Mouse (Mus musculus): ENCODE data around the gene Rdh19.
"Not testable (repeated sequence)": the region's sequence is repeated elsewhere in the genome, so short reads cannot be mapped to it uniquely, and the experiment has no call there.

Gene Rdh19

DNA sequence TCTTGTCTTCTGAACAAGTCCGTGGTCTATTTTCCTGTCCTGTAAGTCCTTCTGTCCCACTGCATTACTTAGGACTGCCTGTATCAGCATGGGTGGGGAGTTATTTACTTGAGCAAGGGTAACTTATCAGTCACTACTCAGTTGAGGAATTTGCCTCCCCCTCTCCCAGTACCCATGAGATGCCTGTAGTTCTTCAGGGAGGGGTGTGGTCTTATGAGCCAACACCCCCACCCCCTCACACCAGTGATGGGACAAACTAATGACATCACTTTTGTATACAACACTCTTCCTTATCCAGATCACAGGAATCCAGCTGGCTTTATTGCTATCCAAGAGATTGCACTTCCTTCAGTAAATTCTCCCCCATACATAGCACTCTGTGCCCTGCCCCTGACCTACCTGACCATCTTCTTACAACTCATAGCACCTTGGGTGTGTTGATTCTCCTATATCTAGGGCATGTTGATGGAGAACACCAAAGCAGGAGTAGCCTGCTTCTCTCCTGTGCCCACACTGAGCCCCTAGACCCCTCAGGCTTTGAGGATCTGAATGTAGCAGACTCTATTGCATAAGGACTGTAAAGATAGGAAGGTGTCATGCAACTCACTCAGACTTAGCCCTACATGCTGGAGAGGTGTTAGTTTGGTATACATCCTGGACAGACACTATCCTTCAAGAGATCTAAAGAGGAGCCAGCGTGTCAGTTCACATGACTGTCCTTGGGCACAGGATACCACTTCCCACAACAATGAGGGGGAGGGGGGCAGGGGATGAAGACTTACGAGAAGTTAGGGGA, 28.7 kb downstream of the Rdh19 start:
- in situ Hi-C loops (cut with MboI; ENCODE audit: low sequenced_read_pairs): no loop called here

DNA sequence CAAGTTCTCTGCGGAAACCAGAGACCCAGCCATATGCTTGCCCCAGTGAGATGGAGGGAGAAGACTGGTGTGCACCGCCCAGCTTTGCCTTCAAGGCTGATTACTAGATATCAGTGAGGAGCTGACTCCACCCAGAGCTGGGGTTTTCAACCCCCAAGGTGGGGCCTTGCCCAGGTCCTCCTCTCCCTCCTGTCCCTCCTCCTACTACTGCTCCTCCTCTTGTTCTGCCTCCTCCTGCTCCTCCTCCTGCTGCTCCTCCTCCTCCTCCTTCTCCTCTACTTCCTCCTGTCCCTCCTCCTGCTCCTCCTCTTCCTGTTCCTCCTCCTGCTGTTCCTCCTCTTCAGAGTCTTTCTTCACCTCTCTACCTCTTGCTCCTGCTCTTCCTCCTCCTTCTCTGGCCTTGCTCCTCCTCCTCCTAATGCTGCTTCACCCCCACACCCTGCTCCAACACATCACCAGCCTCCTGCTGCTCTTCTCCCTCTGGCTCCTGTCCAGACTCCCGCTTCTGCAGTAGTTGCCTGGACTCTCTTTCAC, 29.5 kb downstream of the Rdh19 start:
- in situ Hi-C loops (cut with MboI; ENCODE audit: low sequenced_read_pairs): no loop called here

DNA sequence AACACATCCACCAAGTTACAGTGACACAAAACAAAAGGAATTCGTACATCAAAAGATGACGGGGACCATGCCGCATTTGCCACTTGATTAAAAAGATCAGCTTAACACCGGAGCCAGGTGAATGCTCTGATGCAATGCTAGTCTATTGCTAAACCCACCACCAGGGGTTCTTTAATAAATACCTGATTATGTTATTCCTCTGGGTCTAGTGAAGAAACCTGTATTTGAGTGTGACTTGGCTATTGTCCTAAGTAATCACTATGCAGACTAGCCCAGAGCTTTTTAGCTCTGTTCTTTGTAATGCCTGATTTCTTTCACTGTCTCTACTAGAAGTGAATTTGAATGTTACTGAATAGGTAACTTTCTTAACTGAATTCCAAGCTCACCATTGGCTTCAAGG, 31.3 kb downstream of the Rdh19 start:
- in situ Hi-C loops (cut with MboI; ENCODE audit: low sequenced_read_pairs): no loop called here

DNA sequence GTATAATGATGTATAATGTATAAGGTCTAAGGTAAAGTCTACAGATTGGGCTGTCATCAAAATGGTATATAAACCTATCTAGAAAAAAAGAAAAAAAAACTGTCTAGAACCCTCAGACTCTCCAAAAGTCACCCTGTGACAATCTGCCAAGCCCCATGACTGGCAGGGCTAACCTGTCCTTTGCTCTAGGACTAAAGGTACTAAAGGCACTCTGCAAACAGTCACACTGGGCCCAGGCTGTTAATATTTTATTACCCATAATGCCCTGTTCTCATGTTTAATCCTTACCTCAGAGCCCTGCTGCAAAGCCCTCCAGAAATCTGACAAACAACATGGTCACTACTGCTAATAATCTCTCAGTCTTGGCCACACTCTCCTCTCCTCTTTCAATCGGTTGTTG, 36.8 kb downstream of the Rdh19 start:
- in situ Hi-C loops (cut with MboI; ENCODE audit: low sequenced_read_pairs): no loop called here

- in situ Hi-C loops (cut with MboI; ENCODE audit: low sequenced_read_pairs): no loop called here
Observed at GRCm38 (mm10) chr10:127886971-127887370, 37.2 kb downstream of the Rdh19 start.

GRCm38 (mm10) chr10:127888605-127889004, 38.9 kb downstream of the Rdh19 start, which contains the start of gene Rdh7:
Gene Rdh7, minus strand, starts transcription at chr10:127888817.
- in situ Hi-C loops (cut with MboI; ENCODE audit: low sequenced_read_pairs): no loop called here

- in situ Hi-C loops (cut with MboI; ENCODE audit: low sequenced_read_pairs): no loop called here
Observed at GRCm38 (mm10) chr10:127891481-127891880, 41.8 kb downstream of the Rdh19 start.

- in situ Hi-C loops (cut with MboI; ENCODE audit: low sequenced_read_pairs): not testable (repeated sequence)
Observed at GRCm38 (mm10) chr10:127893163-127894022, 43.7 kb downstream of the Rdh19 start.

DNA sequence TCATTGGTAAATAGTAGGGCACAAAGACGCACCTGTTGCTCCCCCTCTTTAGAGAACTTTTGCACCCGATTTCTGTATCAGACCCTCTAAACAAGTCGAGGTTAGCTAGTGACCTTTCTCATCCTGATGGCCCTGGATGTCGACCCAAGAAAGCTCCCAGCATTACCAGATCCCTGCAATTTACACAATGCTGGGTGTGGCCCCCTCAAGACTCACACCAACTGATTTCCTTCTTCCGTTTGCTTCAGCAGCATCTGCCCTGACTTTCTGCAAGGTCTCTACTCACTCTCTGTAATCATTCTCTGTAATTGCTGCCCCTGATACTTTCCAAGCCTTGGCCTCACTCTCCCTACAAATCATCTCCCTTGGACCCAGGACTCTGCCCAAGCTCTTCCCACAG, 47.0 kb downstream of the Rdh19 start:
- in situ Hi-C loops (cut with MboI; ENCODE audit: low sequenced_read_pairs): no loop called here

GRCm38 (mm10) chr10:127897506-127897905, 47.8 kb downstream of the Rdh19 start:
- in situ Hi-C loops (cut with MboI; ENCODE audit: low sequenced_read_pairs): no loop called here

DNA sequence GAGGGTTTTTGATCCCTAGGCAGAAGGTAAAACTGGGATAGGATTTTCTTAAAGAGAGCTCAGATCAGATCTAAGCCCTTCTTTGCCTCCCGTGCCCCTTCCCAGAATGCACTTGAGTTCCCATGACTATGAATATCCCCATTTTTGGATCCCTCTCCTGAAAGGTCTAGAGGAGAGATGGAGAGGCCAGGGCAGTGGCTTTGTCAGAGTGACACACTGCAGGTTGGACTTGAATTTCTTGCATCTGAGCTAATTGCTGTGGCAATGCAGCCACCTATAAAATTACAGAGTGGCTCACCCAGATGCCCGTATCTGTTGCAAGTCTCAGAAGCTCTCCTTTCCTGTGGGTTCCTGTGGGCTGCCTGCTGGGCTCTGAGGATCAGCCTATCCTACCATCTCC, 48.5 kb downstream of the Rdh19 start, which contains the start of gene Sdr9c7:
Sdr9c7 (plus strand) TSS at position 301 of the 400 bp plus-strand sequence.
- in situ Hi-C loops (cut with MboI; ENCODE audit: low sequenced_read_pairs): no loop called here

GRCm38 (mm10) chr10:127899783-127900182, 50.1 kb downstream of the Rdh19 start:
- in situ Hi-C loops (cut with MboI; ENCODE audit: low sequenced_read_pairs): no loop called here

GRCm38 (mm10) chr10:127901751-127902150, 52.0 kb downstream of the Rdh19 start:
- in situ Hi-C loops (cut with MboI; ENCODE audit: low sequenced_read_pairs): no loop called here

GRCm38 (mm10) chr10:127903116-127903515, 53.4 kb downstream of the Rdh19 start:
- in situ Hi-C loops (cut with MboI; ENCODE audit: low sequenced_read_pairs): no loop called here

DNA sequence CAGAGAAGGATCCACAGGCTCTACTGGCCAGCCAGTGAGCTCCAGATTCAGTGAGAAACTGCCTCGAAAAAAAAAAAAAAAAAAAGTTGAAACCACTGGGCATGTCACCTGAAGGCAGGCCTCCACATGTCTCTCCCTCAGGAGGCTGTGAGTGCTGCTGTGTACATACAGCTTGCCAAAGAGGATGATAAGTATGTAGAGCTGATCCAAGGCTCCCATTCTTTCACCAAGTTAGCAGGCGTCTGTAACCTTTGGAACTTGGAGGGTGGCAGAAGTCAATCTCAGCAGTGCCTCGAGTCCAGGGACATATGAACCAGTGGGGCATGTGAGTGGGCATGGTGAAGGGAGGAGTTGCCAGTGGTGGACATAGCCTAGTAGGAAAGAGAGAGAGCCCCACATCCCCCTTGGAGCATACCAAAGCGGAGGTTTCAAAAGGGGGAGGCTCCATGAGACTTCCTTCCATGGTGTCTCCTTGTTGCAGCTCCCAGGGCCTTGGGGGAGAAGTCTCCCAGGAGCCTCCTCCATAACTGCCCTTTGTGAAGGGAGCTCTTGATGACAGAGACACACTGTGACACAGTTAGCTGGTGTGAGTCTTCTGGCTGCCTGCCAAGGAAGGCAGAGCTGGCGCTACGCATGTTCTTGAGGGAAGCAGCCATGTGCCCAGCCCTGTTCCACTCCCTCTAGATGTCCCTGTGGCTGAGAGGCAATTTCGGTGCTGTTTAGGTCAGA, 55.2 kb downstream of the Rdh19 start:
- in situ Hi-C loops (cut with MboI; ENCODE audit: low sequenced_read_pairs): no loop called here

DNA sequence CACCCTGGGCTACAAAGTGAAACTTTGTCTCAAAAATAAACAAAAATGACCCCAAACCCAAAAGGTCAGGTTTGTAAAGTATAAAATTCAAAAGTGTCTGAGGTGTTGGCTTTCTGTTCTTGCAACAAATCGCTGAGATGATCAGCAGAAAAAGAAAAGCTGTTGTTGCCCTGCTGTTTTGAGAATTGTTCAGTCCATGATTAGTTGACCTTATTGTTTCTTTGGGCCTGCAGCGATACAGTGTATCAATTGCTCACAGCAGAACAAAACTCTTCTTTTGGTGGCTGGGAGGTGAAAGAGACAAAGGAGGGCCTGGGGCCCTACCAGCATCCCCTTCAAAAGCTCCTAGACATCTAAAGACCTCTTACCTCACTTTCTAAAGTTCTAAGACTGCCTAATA, 56.4 kb downstream of the Rdh19 start:
- in situ Hi-C loops (cut with MboI; ENCODE audit: low sequenced_read_pairs): no loop called here

DNA sequence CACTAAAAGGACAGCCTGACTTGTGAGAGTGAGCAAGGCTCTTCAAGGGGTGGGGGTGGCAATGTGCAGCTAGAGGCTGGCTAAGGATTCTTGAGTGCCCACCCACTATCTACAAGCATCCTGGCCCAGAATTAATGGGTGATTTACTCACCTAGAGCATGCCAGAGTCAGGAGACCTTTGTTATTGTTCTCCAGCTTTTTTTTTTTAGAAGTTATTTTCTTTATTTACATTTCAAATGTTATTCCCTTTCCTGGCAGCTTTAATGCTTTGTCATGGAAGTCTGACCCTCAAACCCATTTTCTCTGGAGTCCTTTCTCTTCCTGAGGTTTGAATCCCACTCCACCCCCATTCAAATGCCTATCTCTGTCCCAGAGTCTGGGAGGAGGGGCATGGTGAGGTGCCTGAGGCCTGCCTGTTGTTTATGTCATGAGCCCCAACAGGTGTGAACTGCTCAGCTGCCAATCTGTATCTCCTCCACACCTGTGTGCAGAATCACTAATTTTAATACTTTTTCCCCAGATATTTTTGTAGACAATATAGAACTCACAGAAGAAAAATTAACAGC, 57.7 kb downstream of the Rdh19 start:
- in situ Hi-C loops (cut with MboI; ENCODE audit: low sequenced_read_pairs): no loop called here

Data from CH12F3 (cell line).